Mouse (Mus musculus): Measurements from ENCODE around the gene Necab2.

Gene Necab2

GRCm38 (mm10) chr8:119446211-119446989 is at the start of gene Necab2:
Necab2 (plus strand) TSS chr8:119446719.
- DNase-seq (ENCODE audit: low spot score) = peak; percentile 42

GRCm38 (mm10) chr8:119398558-119398957 is 48.0 kb upstream of the Necab2 start:
- DNase-seq (ENCODE audit: low spot score) = no peak

- no peak for DNase-seq (ENCODE audit: low spot score)
These were observed 47.3 kb upstream of the Necab2 start for GRCm38 (mm10) chr8:119399255-119399654.

- DNase-seq (ENCODE audit: low spot score) = no peak
These were observed 46.3 kb upstream of the Necab2 start for GRCm38 (mm10) chr8:119400122-119400671.

GRCm38 (mm10) chr8:119400904-119401303 is 45.6 kb upstream of the Necab2 start:
- no peak for DNase-seq (ENCODE audit: low spot score)

- DNase-seq (ENCODE audit: low spot score) = no peak
These were observed 42.6 kb upstream of the Necab2 start for GRCm38 (mm10) chr8:119403912-119404311.

GRCm38 (mm10) chr8:119404648-119405047 is 41.9 kb upstream of the Necab2 start:
- DNase-seq (ENCODE audit: low spot score) = no peak

GRCm38 (mm10) chr8:119408311-119408710 is 38.2 kb upstream of the Necab2 start:
- DNase-seq (ENCODE audit: low spot score) = no peak

- no peak for DNase-seq (ENCODE audit: low spot score)
These were observed 34.3 kb upstream of the Necab2 start for GRCm38 (mm10) chr8:119412037-119412734.

GRCm38 (mm10) chr8:119412735-119413498 is 33.6 kb upstream of the Necab2 start:
- peak; percentile 65 for DNase-seq (ENCODE audit: low spot score)

- no peak for DNase-seq (ENCODE audit: low spot score)
These were observed 32.9 kb upstream of the Necab2 start for GRCm38 (mm10) chr8:119413605-119414004.

- DNase-seq (ENCODE audit: low spot score) = no peak
These were observed 26.2 kb upstream of the Necab2 start for GRCm38 (mm10) chr8:119420318-119420717.

GRCm38 (mm10) chr8:119421603-119422122 is 24.9 kb upstream of the Necab2 start:
- DNase-seq (ENCODE audit: low spot score) = no peak

- no peak for DNase-seq (ENCODE audit: low spot score)
These were observed 24.3 kb upstream of the Necab2 start for GRCm38 (mm10) chr8:119422123-119422711.

- peak; percentile 65 for DNase-seq (ENCODE audit: low spot score)
These were observed 22.8 kb upstream of the Necab2 start for GRCm38 (mm10) chr8:119423631-119424141.

GRCm38 (mm10) chr8:119424199-119424733 is 22.3 kb upstream of the Necab2 start:
- no peak for DNase-seq (ENCODE audit: low spot score)

GRCm38 (mm10) chr8:119424740-119425139 is 21.8 kb upstream of the Necab2 start:
- DNase-seq (ENCODE audit: low spot score) = no peak

GRCm38 (mm10) chr8:119425533-119425932 is 21.0 kb upstream of the Necab2 start:
- DNase-seq (ENCODE audit: low spot score) = no peak

- no peak for DNase-seq (ENCODE audit: low spot score)
These were observed 20.3 kb upstream of the Necab2 start for GRCm38 (mm10) chr8:119426069-119426735.

- DNase-seq (ENCODE audit: low spot score) = peak; percentile 33
These were observed 18.7 kb upstream of the Necab2 start for GRCm38 (mm10) chr8:119427634-119428349.

Data from spleen, adult 12 weeks (tissue).